Mouse (Mus musculus): ENCODE data around the gene Ralgps1. TPM values are rescaled to one million over a fixed set of nuclear protein-coding genes. Genes with fewer than 3 reads are reported as not detected.

Ralgps1 gene
- total and polyA plus RNA-seq, 3 experiments = 0.89 to 2.6 TPM; not detected in 1

DNA sequence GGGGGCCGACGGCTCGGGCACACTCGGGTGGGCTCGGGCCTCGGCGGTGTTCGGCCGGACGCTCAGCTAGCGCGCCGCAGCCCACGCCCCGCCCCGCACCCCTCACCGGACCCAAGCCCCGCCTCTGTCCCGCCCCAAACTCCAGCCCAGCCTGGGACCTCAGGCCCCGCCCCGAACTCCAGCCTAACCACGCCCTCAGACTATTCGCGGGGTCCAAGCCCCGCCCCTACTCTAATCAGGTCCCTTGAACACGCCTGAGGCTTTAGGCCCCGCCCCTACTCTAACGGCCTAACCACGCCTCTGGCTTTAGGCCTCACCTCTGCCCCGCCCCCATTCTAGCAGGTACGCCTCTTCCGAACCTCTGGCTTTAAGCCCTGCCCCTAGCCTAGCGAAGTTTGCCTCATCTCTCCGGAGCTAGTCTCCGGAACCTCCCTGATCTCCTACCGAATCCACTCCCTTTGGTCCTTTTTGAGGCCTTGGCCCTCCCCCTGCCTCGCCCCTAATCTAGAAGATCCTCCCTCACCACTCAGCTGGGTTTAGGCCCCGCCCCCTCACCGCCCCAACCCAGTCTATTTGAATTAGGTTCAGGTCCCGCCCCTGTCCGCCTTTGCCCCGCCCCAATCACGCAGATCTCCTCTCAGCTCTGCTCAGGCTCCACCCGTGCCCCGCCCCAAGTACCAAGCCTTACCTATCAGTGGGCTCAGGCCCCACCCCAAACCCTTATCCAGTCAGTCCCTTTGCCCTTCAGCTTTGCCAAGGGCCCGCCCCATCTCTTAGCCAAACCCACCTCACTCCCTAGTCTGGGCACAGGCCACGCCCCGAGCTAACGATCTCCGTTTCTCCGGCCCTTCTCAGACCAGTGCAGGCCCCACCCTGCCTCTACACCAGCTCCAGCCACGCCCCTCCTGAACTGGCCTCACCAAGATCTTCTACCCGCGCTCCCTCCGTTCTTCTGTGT is 240.5 kb downstream of the Ralgps1 start:
- Histone ChIP-seq H3K36me3 (ENCODE audit: control insufficient read depth in 1 of 2, insufficient read depth in 2 of 2, low read length in 2 of 2) (peaks cover 0 to 5% of the 10 kb centered on the region in 2 experiments; a peak in 1 of 4 replicates), H3K9ac (ENCODE audit: control insufficient read depth, low read depth, low read length, poor library complexity, severe bottlenecking) (peak overlapping the region; percentile 62), H3K4me1 (ENCODE audit: control insufficient read depth in 1 of 2, insufficient read depth in 2 of 2, low read length in 2 of 2) (peaks cover 4 to 14% of the 10 kb centered on the region in 2 experiments), H3K27ac (ENCODE audit: control insufficient read depth, low read depth, low read length) (no peak overlapping the region), H3K4me3 (ENCODE audit: control insufficient read depth in 1 of 2, insufficient read depth in 1 of 2, low read depth in 2 of 2, low read length in 2 of 2) (peak overlapping the region; percentile 61 to 90), H3K79me2 (ENCODE audit: control insufficient read depth, insufficient read depth, low read length, poor library complexity) (no peaks in the 10 kb centered on the region), H3K27me3 (ENCODE audit: control insufficient read depth in 1 of 2, insufficient read depth in 2 of 2, low read length in 2 of 2) (no peaks in the 10 kb centered on the region), H3K9me3 (replicated peaks; ENCODE audit: insufficient read depth, low read length) (no peaks in the 10 kb centered on the region)
- peak; percentile 100 for DNase-seq (ENCODE audit: low read depth, low spot score)
- no peak for TF ChIP-seq POLR2AphosphoS5 (IDR thresholded peaks at IDR 0.05; ENCODE audit: borderline replicate concordance, low read depth, low read length)
- no peak for TF ChIP-seq MAZ (IDR thresholded peaks at IDR 0.05; ENCODE audit: low read depth, low read length)
- no peak for TF ChIP-seq EP300 (IDR thresholded peaks at IDR 0.05; ENCODE audit: low read depth in 1 of 2, low read length in 2 of 2)

DNA sequence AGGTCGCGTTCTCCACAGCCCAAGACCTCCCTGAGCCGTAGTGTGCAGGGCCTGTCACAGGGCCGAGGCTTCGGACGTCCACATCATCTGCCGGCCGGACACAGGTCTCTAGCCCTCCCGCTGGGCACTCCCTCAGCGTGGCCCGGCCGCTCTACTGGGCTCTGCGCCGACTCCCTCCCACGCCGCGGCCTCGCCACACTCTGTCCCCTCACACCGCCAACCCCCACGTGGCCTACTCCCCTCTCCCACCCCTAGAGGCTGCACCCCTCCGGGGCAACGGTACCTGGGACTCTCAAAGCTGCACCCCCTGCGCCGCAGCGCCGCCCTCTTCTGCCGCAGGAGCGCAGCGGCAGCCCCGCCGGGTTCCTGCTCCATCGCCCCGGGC is 241.2 kb downstream of the Ralgps1 start:
- Histone ChIP-seq H3K4me3 (ENCODE audit: control insufficient read depth in 1 of 2, insufficient read depth in 1 of 2, low read depth in 2 of 2, low read length in 2 of 2) (peak overlapping the region; percentile 53 to 90), H3K27me3 (ENCODE audit: control insufficient read depth in 1 of 2, insufficient read depth in 2 of 2, low read length in 2 of 2) (no peaks in the 10 kb centered on the region), H3K9ac (ENCODE audit: control insufficient read depth, low read depth, low read length, poor library complexity, severe bottlenecking) (peak overlapping the region; percentile 62), H3K9me3 (replicated peaks; ENCODE audit: insufficient read depth, low read length) (no peaks in the 10 kb centered on the region), H3K79me2 (ENCODE audit: control insufficient read depth, insufficient read depth, low read length, poor library complexity) (no peaks in the 10 kb centered on the region), H3K4me1 (ENCODE audit: control insufficient read depth in 1 of 2, insufficient read depth in 2 of 2, low read length in 2 of 2) (peaks cover 4 to 14% of the 10 kb centered on the region in 2 experiments), H3K36me3 (ENCODE audit: control insufficient read depth in 1 of 2, insufficient read depth in 2 of 2, low read length in 2 of 2) (peaks cover 0 to 5% of the 10 kb centered on the region in 2 experiments; a peak in 1 of 4 replicates), H3K27ac (ENCODE audit: control insufficient read depth, low read depth, low read length) (no peak overlapping the region)
- no peak for DNase-seq (ENCODE audit: low read depth, low spot score)
- TF ChIP-seq KAT2A (conservative IDR thresholded peaks at IDR 0.05; ENCODE audit: low read depth, low read length) = no peak
- TF ChIP-seq POLR2AphosphoS2 (IDR thresholded peaks at IDR 0.05; ENCODE audit: low read length) = no peak
- TF ChIP-seq CHD2 (IDR thresholded peaks at IDR 0.05; ENCODE audit: low read length) = no peak
- 0 out of 4 replicates have a peak, but pooled peaks of 1 of the 2 experiments have one; percentile 35 for TF ChIP-seq POLR2A (IDR thresholded peaks at IDR 0.05; ENCODE audit: control insufficient read depth in 1 of 2, insufficient read depth in 1 of 2, low read depth in 1 of 2, low read length in 2 of 2, poor library complexity in 1 of 2)
- TF ChIP-seq CTCF (IDR thresholded peaks at IDR 0.05 in 2 of 3, conservative IDR thresholded peaks at IDR 0.05 in 1 of 3; ENCODE audit: control insufficient read depth in 1 of 3, insufficient read depth in 1 of 3, low read depth in 2 of 3, low read length in 3 of 3, poor library complexity in 1 of 3, severe bottlenecking in 1 of 3) = no peak

DNA sequence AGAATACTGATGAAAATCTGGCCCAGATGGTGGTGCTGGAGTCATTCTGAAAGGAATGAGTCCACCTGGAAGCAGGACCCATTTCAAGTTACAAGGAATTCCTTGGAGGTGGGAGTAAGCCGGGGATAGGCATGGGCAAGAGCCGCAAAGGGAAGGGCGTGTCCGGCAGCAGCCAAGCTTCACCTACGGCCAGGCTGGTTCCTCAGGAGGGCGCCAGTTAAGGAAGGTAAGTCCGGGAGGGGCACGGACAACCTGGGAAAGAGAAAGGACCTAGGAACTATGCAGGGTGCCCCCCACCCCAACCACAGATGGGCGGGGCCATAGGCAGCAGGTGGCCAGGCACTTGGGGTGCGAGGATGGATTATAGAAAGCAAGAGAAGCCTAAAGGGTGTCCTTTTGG is 241.6 kb downstream of the Ralgps1 start:
- peak; percentile 19 for DNase-seq (ENCODE audit: low read depth, low spot score)
- H3K79me2 ChIP-seq (ENCODE audit: control insufficient read depth, insufficient read depth, low read length, poor library complexity) = no peaks in the 10 kb centered on the region
- H3K9me3 ChIP-seq (replicated peaks; ENCODE audit: insufficient read depth, low read length) = no peaks in the 10 kb centered on the region
- peak overlapping the region; percentile 53 to 90 for H3K4me3 ChIP-seq (ENCODE audit: control insufficient read depth in 1 of 2, insufficient read depth in 1 of 2, low read depth in 2 of 2, low read length in 2 of 2)
- H3K36me3 ChIP-seq (ENCODE audit: control insufficient read depth in 1 of 2, insufficient read depth in 2 of 2, low read length in 2 of 2) = peaks cover 0 to 5% of the 10 kb centered on the region in 2 experiments; a peak in 1 of 4 replicates
- H3K4me1 ChIP-seq (ENCODE audit: control insufficient read depth in 1 of 2, insufficient read depth in 2 of 2, low read length in 2 of 2) = peaks cover 4 to 14% of the 10 kb centered on the region in 2 experiments
- peak overlapping the region; percentile 62; the same call in 1 of the 2 replicates for H3K9ac ChIP-seq (ENCODE audit: control insufficient read depth, low read depth, low read length, poor library complexity, severe bottlenecking)
- H3K27me3 ChIP-seq (ENCODE audit: control insufficient read depth in 1 of 2, insufficient read depth in 2 of 2, low read length in 2 of 2) = no peaks in the 10 kb centered on the region
- TF ChIP-seq ZKSCAN1 (IDR thresholded peaks at IDR 0.05; ENCODE audit: low read depth, low read length) (no peak), MYC (IDR thresholded peaks at IDR 0.05; ENCODE audit: low read depth, low read length) (no peak), ZMIZ1 (IDR thresholded peaks at IDR 0.05; ENCODE audit: low read depth, low read length) (no peak), UBTF (IDR thresholded peaks at IDR 0.05; ENCODE audit: borderline replicate concordance, insufficient read depth, low read depth, low read length) (no peak), USF1 (IDR thresholded peaks at IDR 0.05; ENCODE audit: low read depth, low read length) (no peak), KAT2A (conservative IDR thresholded peaks at IDR 0.05; ENCODE audit: low read depth, low read length) (no peak), MAFK (IDR thresholded peaks at IDR 0.05; ENCODE audit: borderline replicate concordance, low read depth, low read length) (no peak), CTCF (IDR thresholded peaks at IDR 0.05 in 2 of 3, conservative IDR thresholded peaks at IDR 0.05 in 1 of 3; ENCODE audit: control insufficient read depth in 1 of 3, insufficient read depth in 1 of 3, low read depth in 2 of 3, low read length in 3 of 3, poor library complexity in 1 of 3, severe bottlenecking in 1 of 3) (0 out of 6 replicates have a peak, but pooled peaks of 1 of the 3 experiments have one; percentile 8)
- no peak overlapping the region for H3K27ac ChIP-seq (ENCODE audit: control insufficient read depth, low read depth, low read length)

Measured in MEL (cell line).